Mouse (Mus musculus): ENCODE data around the gene Nanos3.

The Nanos3 gene

DNA sequence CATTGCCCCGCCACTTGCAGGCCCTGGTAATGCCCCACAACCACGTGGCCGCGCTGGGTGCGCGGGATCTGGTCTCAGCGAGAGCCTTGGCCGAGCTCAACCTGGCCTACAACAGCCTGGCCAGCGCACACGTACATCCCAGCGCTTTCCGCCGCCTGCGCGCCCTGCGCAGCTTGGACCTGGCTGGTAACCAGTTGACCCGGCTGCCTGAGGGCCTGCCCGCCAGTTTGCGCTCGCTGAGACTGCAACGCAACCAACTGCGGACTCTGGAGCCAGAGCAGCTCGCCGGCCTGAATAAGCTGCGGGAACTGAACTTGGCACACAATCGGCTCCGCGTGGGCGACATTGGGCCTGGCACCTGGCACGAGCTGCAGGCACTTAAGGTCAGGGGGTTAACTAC, 54.2 kb downstream of the Nanos3 start:
- no peak for DNase-seq (ENCODE audit: extremely low read depth, insufficient read length, low spot score)

DNA sequence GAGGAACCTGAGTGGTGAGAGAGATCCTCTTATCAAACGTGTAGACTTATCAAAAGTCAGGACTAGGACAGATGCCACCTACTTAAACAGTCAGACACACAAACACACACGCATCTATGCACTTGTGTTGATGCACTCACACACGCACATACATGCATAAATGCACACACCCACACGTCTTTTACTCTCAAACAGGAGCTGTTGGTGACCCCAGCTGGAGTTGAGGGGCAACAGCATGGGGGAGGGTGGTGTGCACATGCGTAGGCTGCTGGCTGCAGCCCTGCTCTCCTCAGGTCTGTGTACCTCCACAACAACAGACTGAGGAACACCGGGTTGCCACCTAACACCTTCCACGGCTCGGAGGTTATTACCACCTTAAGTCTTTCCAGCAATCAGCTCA, 56.7 kb downstream of the Nanos3 start:
- DNase-seq (ENCODE audit: extremely low read depth, insufficient read length, low spot score): no peak

DNA sequence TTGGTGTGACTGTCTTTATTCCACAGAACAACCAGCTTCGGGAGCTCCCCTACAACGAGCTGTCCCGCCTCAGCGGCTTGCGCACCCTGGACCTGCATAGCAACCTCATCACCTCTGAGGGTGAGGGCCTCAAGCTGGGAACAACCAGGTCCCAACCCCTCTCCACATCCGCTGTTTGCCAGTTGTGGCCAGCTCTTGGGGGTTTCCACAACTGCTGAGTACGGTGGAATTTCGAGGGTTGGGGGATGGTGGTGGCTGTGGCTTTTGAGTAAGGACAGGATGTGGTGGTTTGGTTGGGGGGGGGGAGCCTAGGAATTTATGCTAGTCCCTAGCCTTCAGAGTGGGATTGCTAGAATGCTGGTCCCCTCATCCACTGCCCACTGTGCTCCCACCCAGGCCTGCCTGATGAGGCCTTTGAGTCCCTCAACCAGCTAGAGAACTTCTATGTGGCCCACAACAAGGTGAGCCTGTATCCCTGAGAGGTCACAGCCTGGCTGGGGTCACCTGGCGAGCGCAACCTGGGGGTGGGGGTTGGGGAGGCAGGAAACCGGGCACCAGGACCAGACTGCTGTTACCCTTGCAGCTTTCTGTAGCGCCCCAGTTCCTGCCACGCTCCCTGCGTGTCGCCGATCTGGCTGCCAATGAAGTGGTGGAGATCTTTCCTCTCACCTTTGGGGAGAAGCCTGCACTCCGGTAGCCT, 57.7 kb downstream of the Nanos3 start:
- peak; percentile 68 for DNase-seq (ENCODE audit: extremely low read depth, insufficient read length, low spot score)

DNA sequence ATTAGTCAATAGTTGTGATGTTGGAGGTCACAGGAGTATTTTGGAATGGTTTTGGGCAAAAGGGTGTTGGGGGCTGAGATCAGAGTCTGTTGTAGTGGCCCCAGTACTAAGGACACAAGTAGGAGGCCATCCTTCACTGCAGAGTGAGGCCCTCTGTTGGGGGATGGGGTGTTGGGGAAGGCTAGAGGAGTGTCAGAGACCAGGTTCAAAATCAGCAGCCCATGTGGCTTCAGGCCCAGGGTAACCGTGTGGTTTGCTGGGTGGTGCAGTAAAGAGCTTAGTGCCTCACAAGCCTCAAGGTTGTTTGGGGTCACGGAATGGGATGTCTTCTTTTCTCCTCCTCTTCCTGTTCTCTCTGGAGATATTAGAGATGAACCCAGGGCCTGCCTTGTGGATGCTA, 58.3 kb downstream of the Nanos3 start:
- no peak for DNase-seq (ENCODE audit: extremely low read depth, insufficient read length, low spot score)

DNA sequence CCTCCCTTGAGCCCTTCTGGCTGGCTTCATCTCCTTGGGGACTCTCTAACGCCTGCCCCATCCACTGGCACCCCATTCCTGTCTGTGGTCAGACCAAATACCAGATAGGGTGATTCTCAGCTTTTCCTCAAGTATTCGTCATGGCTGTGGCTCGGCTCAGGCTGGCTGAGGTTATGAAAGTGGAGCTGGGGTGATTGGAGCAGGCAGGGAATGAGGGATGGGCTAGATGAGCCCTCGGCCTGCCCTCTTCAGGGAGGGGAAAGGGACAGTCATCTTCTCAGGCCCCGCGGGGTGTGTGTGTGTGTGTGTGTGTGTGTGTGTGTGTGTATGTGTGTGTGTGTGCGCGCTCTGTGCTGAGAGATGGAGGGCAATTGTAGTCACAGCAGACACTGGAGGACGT, 59.4 kb downstream of the Nanos3 start, which contains the start of gene Podnl1:
Gene Podnl1, plus strand, starts transcription at position 334 of the 400 bp plus-strand sequence.
- peak; percentile 86 for DNase-seq (ENCODE audit: extremely low read depth, insufficient read length, low spot score)
